Mouse (Mus musculus): Measurements from ENCODE around the gene Wee2.

Gene Wee2

GRCm38 (mm10) chr6:40438936-40439335, at the start of gene Wee2:
Wee2 (plus strand) TSS chr6:40439088.
- DNase-seq (ENCODE audit: low read depth, low spot score): no peak

DNA sequence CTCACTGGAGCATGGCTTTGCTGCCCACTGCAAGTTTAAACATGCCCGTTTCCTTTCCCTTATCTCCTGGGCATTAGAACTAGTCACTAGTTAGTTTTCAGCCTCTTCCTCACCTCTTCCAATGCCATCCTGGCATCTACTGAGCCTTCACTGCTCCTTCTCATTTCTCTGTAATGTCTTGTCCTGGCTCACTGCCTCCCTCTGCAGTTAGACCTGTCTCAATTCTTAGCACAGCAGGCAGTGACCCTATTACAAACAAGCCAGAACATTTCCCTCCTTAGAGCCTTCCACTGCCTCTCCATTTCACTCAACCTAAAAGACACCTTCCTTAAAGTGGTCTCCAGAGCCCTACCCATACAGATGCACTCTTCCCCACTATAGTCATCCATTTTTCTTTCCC, 47.9 kb upstream of the Wee2 start:
- no peak for DNase-seq (ENCODE audit: low read depth, low spot score)

- peak; percentile 96 for DNase-seq (ENCODE audit: low read depth, low spot score)
Observed at GRCm38 (mm10) chr6:40393213-40393612, 45.7 kb upstream of the Wee2 start.

DNA sequence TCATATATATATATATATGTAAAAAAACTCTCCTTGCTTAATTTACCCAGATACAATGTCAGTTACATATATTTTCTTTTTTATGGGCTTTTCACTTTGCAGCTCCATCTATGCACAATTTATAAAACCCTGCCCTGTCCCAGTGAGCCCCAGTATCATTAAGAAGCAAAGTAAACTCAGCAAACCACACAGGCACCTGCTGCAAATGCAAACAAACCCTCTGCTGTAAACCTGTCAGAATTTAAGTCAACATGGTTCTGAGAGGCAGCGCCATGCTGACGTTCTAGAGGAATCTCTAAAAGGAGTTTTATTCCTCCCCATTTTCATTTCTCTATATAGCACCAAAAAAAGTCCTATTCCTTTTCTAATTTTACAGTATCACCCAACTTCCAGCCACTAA, 36.9 kb upstream of the Wee2 start:
- DNase-seq (ENCODE audit: low read depth, low spot score): no peak

GRCm38 (mm10) chr6:40403640-40404285, 35.1 kb upstream of the Wee2 start:
- DNase-seq (ENCODE audit: low read depth, low spot score): peak; percentile 38

DNA sequence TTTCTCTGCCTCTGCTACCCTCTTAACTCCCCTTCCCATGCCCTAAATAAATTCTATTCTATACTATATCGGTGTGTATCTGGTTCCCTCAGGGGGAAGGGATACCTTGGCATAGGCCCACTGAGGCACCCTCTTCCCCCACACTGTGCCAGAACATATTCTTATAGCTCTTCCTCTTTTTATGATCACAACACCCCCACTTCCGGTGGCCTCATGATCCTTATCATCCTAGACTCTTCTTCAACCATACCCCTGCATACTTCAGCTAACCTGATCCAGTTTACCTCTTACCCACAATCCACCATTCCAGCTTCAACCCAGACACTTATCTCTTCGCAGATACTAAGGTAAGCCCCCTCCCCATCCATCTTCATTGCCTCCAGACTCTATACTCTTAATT, 27.8 kb upstream of the Wee2 start:
- DNase-seq (ENCODE audit: low read depth, low spot score): no peak

GRCm38 (mm10) chr6:40413046-40413445, 25.8 kb upstream of the Wee2 start:
- DNase-seq (ENCODE audit: low read depth, low spot score): no peak

DNA sequence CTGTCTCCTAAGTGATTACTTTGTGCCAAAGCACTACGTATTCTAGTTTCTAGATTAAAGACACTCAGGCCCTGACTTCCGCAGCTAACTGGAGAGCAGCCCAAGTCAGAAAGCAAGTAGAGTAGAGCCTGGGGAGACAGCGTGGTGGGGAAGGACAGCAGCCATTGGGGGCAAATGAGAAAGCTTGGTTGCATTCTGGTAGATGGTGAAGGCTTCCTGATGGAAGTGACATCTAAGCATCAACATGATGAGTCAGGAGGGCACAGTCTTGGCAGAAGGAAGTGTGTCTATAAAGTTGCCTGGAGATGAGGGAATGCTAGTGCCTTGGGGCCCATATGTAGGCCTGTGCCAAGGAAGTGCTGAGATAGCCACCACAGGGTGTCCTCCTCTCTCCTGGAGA, 25.3 kb upstream of the Wee2 start:
- DNase-seq (ENCODE audit: low read depth, low spot score): no peak

GRCm38 (mm10) chr6:40415799-40416198, 23.1 kb upstream of the Wee2 start:
- DNase-seq (ENCODE audit: low read depth, low spot score): no peak

DNA sequence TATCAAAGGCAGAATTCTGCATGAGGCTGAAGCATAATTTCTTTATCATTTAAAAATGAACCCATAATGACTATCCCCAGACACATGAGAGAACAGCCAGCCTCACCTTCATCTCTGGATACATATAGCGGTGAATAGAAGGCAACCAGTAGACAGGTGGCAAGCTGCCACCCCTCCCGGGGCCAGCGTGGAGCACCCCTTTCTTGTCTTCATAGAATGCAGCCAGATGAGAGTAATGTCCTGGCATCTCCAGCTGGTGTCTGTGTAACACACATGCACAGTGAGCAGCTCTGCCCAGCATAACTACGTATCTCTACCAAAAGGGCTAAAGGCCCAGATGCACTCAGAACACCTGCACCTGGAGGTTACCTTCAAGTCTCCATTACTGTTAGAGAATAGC, 20.5 kb upstream of the Wee2 start:
- no peak for DNase-seq (ENCODE audit: low read depth, low spot score)

GRCm38 (mm10) chr6:40421099-40421498, 17.8 kb upstream of the Wee2 start:
- DNase-seq (ENCODE audit: low read depth, low spot score): no peak

DNA sequence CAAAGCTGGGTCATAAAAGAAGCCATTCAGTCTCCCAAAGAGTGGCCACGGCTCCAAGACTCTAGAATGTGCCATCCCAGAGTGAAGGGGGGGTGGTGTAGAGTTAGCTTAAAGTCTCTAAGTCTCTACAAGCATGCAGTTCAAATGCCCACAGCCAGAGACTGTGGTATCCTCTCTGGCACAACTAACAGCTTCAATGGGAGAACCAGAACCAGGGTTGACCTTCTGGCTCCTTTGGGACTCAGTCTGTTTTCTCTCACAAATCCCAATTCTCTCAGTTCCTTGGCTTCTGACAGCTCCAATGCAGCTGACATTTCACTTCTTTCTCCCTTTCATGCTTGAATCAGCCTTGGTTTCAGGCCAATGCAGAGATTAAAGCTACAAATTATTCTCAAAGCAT, 15.9 kb upstream of the Wee2 start:
- DNase-seq (ENCODE audit: low read depth, low spot score): no peak

DNA sequence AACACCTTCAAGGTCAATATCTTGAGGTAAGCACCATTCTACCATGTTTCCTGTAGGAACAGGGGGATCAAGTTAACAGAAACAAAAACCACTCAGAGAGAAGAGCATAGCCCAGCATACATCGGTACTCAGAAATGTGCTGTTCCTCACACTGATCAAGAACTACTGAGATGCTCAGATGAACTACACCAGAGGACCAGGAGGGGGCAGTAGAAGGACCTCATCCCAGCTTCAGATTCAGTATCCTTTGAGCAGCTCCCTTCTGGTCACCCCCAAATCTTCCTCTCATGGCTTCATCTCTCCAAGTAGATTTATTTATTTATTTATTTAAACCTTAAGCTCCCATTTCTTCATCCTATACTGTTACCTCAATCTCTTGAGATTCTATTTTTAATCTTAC, 15.1 kb upstream of the Wee2 start:
- no peak for DNase-seq (ENCODE audit: low read depth, low spot score)

GRCm38 (mm10) chr6:40427441-40427840, 11.4 kb upstream of the Wee2 start:
- no peak for DNase-seq (ENCODE audit: low read depth, low spot score)

DNA sequence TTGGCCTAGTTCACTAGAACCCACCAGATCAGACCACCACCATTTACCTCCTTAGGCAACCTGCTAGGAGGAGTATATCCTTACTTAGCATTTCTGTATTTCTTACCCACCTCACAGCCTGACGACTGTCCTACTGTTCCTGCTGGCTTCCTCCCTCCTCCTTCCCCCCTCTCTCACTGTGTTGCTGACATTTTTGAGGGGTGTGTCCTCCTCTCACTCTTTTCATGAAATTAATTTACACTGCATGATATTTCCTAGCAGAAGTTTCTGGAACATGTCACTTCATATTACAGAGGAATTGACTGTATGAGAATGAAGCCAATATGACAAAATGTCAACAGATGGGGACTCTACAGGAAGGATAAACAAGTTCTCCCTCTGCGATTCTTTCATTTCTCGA, 10.2 kb upstream of the Wee2 start:
- no peak for DNase-seq (ENCODE audit: low read depth, low spot score)

GRCm38 (mm10) chr6:40429521-40429931, 9.4 kb upstream of the Wee2 start:
- no peak for DNase-seq (ENCODE audit: low read depth, low spot score)

DNA sequence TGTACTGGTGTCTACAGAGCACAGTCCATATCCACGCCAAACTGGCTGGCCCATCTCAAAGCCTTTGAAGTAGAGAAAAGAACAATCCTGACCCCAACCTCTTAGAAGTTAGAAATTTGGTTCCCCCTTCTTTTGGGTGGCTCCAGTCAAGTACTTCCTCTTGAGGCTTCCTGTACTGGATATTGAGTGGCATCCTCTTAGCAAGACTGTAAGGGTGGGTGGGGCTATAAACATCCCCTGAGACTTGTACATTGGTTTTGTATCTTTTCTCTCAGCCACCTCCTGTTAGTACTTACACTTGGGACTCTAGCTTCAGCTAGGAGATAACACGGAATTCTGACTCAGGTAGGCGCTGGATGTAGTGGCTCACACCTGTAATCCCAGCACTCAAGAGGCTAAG, 8.6 kb upstream of the Wee2 start:
- no peak for DNase-seq (ENCODE audit: low read depth, low spot score)

GRCm38 (mm10) chr6:40430878-40431277, 8.0 kb upstream of the Wee2 start:
- DNase-seq (ENCODE audit: low read depth, low spot score): no peak

DNA sequence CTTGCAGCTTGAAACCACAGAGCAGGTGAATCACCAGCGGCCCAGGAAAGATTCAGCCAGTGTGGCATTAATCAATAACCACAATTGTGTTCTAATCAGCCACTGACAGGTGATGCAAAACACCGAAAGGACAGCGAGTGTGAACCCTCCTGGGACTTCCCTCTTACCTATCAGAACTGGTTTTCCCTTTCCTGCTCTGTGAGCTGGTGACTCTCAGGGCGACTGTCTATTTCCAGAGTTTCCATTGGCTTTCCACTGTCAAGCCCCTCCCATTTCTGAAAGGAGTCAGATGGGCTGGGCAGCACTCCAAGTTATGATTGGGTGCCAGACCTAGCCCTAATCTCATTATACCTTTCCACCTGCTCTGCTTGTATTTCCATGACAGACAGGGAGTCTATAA, 7.5 kb upstream of the Wee2 start:
- no peak for DNase-seq (ENCODE audit: low read depth, low spot score)

DNA sequence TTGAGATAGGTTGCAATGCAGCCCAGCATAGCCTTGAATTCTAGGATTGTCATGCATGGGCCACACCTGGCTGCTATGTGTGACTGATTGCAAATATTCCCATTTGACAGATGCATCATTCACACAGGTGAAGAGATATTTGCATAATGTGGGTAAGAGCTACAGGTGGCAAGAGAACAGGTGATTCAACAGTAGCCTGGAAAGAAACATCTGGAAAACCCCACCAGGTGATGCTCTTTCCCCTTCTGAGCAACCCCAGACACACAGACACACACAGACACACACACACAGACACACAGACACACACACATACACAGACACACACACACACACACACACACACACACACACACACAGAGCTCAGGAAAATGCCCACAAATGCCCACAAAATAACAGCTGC, 7.1 kb upstream of the Wee2 start:
- no peak for DNase-seq (ENCODE audit: low read depth, low spot score)

- DNase-seq (ENCODE audit: low read depth, low spot score): peak; percentile 89
Observed at GRCm38 (mm10) chr6:40432346-40433275, 6.3 kb upstream of the Wee2 start.

GRCm38 (mm10) chr6:40434697-40435096, 4.2 kb upstream of the Wee2 start:
- no peak for DNase-seq (ENCODE audit: low read depth, low spot score)

Measured in telencephalon, adult 2 months (tissue).